Mouse (Mus musculus) forebrain, postnatal 0 days (tissue): ENCODE measurements around the gene Nes. TPM values are rescaled to one million over a fixed set of nuclear protein-coding genes. Genes with fewer than 3 reads are reported as not detected.

Source experiments
- ATAC-seq: fragments of 200-750 bp; cut with Nextera tagmentation; 2 replicates; pipeline ENCODE4 v1.8.0; 2017; ENCODE audit warnings: mild to moderate bottlenecking, moderate library complexity
- DNase-seq: peaks from one replicate; pipeline ENCODE4 v3.0.0-alpha.2; 2015
- H3K27ac ChIP-seq: fragments of 300-500 bp; sonication (generic); 2 replicates; pipeline ENCODE4 v1.5.1; 2014; ENCODE audit warnings: low read depth, mild to moderate bottlenecking, antibody characterized with exemption, low read length, moderate library complexity, mixed read lengths
- H3K27me3 ChIP-seq: fragments of 300-500 bp; sonication (generic); 2 replicates; pipeline ENCODE4 v1.6.1; 2014; ENCODE audit warnings: mild to moderate bottlenecking, low read length, mixed read lengths; ENCODE audit not compliant: insufficient read depth
- H3K36me3 ChIP-seq: fragments of 300-500 bp; sonication (generic); 2 replicates; pipeline ENCODE4 v1.6.1; 2014; ENCODE audit warnings: mild to moderate bottlenecking, moderate library complexity; ENCODE audit not compliant: insufficient read depth
- H3K4me1 ChIP-seq: fragments of 300-500 bp; sonication (generic); 2 replicates; pipeline ENCODE4 v1.6.1; 2014; ENCODE audit warnings: antibody characterized with exemption; ENCODE audit not compliant: insufficient read depth
- H3K4me2 ChIP-seq: fragments of 300-500 bp; sonication (generic); 2 replicates; pipeline ENCODE4 v1.6.1; 2014; ENCODE audit warnings: low read depth, mild to moderate bottlenecking, moderate library complexity
- H3K4me3 ChIP-seq: fragments of 300-500 bp; sonication (generic); 2 replicates; pipeline ENCODE4 v1.5.1; 2014; ENCODE audit warnings: low read depth, low read length, mixed read lengths
- H3K9ac ChIP-seq: fragments of 300-500 bp; sonication (generic); 2 replicates; pipeline ENCODE4 v1.6.1; 2014; ENCODE audit warnings: mild to moderate bottlenecking
- H3K9me3 ChIP-seq: fragments of 300-500 bp; sonication (generic); 2 replicates; pipeline ENCODE4 v1.6.1; 2016; ENCODE audit warnings: low read length
- CTCF ChIP-seq: sonication (generic); IDR thresholded peaks from 2 replicates; pipeline ENCODE4 v1.5.1; 2016; ENCODE audit warnings: antibody characterized with exemption, control low read depth, low read depth
- WGBS: fragments of 180-500 bp; shearing (Covaris S2); extraction: QIAGEN DNeasy Blood & Tissue Kit; methylation state at CpG from one replicate; pipeline ENCODE4 v1.1.7; 2014; 5-methylcytosine and 5-hydroxymethylcytosine counted together
- polyA plus RNA-seq: library from polyadenylated mRNA; unstranded; fragments of >200 nt; fragmentation: Nextera tagmentation; extraction: Ambion mirVana; gene quantifications from 2 replicates; pipeline ENCODE4 v1.2.1, GENCODE M21; 2015
- total RNA-seq: library from RNA; depleted of rRNA; stranded (reverse); fragments of >200 nt; gene quantifications from 2 replicates; pipeline ENCODE4 v1.2.3, GENCODE M21; 2014

The Nes gene
- total and polyA plus RNA-seq, 2 experiments from 2014 or later = 17.9 to 39.2 TPM

GRCm38 (mm10) chr3:87960191-87960585 is 10.7 kb upstream of the Nes start:
- no peak for TF ChIP-seq CTCF
- H3K4me1 ChIP-seq = peaks cover 7% of the 10 kb centered on the region; the same call in 1 of the 2 replicates
- DNase-seq (peak; percentile 58), ATAC-seq (no peak)
- WGBS = 5% methylated on average over 10 of the region's 10 CpGs
- H3K27ac ChIP-seq = peak overlapping the region; percentile 86
- peak overlapping the region; percentile 78 for H3K4me2 ChIP-seq
- H3K36me3 ChIP-seq = no peaks in the 10 kb centered on the region
- peak overlapping the region; percentile 62 for H3K9ac ChIP-seq
- H3K9me3 ChIP-seq = no peaks in the 10 kb centered on the region
- H3K27me3 ChIP-seq = no peaks in the 10 kb centered on the region
- H3K4me3 ChIP-seq = peak overlapping the region; percentile 46

DNA sequence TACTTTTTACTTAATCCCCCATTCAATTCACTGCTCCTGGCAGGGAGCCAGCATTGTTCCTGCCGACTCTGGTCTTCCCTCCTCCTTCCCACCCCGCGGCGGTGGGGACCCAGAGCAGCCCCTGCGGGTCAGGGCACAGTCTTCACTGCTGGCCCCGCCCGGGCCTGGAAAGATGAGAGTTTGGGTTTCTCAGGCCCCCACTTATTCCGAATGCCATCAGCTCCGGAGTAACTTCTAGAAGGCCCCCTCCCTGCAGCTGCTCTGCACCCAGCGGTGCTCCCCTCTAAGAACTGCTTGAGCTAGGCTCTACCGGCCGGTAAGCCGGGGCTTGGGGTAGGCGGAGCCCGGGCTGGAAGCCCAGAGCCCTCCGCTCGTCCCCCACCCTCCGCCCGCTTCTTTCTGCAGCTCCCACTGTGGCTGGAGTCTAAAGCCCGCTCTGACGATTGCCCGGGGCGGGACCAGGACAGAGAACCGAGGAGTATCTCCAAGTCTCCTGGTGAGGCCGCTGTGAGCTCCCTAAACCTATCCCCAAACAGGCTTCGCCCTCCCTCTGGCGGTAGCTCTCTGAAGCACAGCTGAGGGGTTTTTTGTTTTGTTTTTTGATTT is 10.2 kb upstream of the Nes start:
- TF ChIP-seq CTCF = peak; percentile 94
- Histone ChIP-seq H3K4me1 (peaks cover 7% of the 10 kb centered on the region; the same call in 1 of the 2 replicates), H3K27ac (peak overlapping the region; percentile 86), H3K9ac (peak overlapping the region; percentile 62), H3K36me3 (no peaks in the 10 kb centered on the region), H3K27me3 (no peaks in the 10 kb centered on the region), H3K9me3 (no peaks in the 10 kb centered on the region), H3K4me3 (peak overlapping the region; percentile 46), H3K4me2 (peak overlapping the region; percentile 78)
- WGBS = 3% methylated on average over 27 of the region's 27 CpGs
- peak; percentile 95 for DNase-seq
- peak; percentile 100 for ATAC-seq

DNA sequence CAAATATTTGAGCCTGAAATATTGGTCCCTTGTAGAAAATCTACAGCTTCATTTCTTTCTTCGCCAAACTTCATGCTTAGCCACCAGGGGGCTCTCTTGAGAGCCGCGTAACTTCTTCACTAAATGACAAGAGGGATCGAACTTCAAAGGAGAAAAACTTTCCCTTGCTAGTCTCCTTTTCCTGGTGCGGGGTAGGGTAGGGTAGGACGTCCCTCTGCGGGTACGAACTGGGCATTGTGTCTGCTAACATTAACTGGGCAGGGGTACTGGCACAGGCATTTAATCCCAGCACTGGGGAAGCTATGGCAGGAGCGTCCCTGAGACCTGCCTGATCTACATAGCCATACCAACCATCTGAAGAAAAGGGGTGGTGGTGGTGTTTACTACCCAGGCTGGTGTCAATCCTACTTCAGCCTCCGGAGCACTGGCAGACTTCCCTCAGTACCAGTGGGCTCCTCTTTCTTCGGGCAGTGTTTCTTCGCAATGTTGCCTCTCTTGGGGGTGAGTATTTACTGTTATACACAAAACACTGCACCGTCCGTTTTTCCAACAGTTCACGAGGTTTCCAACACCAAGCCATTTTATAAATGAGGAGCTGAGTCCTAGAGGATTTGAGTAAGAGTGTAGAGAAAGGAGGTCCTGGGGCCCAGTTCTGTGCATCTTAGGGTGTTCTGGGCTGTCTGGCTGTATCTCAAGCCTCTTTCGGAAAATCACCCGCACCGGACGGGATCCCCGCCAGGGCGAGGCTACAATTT is 517 bp upstream of the Nes start:
- Histone ChIP-seq H3K27me3 (0 out of 2 replicates have a peak, but pooled peaks cover 5% of the 10 kb centered on the region), H3K27ac (no peak overlapping the region), H3K9me3 (no peaks in the 10 kb centered on the region), H3K4me1 (0 out of 2 replicates have a peak, but pooled peaks cover 5% of the 10 kb centered on the region), H3K4me2 (peak overlapping the region; percentile 91), H3K4me3 (peak overlapping the region; percentile 51), H3K9ac (peak overlapping the region; percentile 47; the same call in 1 of the 2 replicates), H3K36me3 (no peaks in the 10 kb centered on the region)
- 1% methylated on average over 21 of the region's 21 CpGs for WGBS
- no peak for ATAC-seq
- DNase-seq = peak; percentile 86
- peak; percentile 81 for TF ChIP-seq CTCF

- Histone ChIP-seq H3K27ac (no peak overlapping the region), H3K36me3 (no peaks in the 10 kb centered on the region), H3K9me3 (no peaks in the 10 kb centered on the region), H3K27me3 (0 out of 2 replicates have a peak, but pooled peaks cover 5% of the 10 kb centered on the region), H3K4me1 (0 out of 2 replicates have a peak, but pooled peaks cover 5% of the 10 kb centered on the region), H3K9ac (peak overlapping the region; percentile 47), H3K4me3 (peak overlapping the region; percentile 51), H3K4me2 (peak overlapping the region; percentile 91)
- 1% methylated on average over 59 of the region's 60 CpGs for WGBS
- no peak for TF ChIP-seq CTCF
- ATAC-seq = peak; percentile 21; the same call in 1 of the 2 replicates
- DNase-seq = no peak
These were observed 768 bp downstream of the Nes start for GRCm38 (mm10) chr3:87971489-87972202.

- no peak for TF ChIP-seq CTCF
These were observed 1.4 kb downstream of the Nes start for GRCm38 (mm10) chr3:87972203-87972664.

GRCm38 (mm10) chr3:87972776-87973175 is 1.9 kb downstream of the Nes start:
- no peaks in the 10 kb centered on the region for H3K9me3 ChIP-seq

More at GRCm38 (mm10) chr3:87972203-87972664, 1.4 kb downstream of the Nes start:
- Histone ChIP-seq H3K27me3 (0 out of 2 replicates have a peak, but pooled peaks cover 5% of the 10 kb centered on the region), H3K9me3 (no peaks in the 10 kb centered on the region), H3K4me2 (peak overlapping the region; percentile 91), H3K27ac (no peak overlapping the region), H3K36me3 (no peaks in the 10 kb centered on the region), H3K9ac (peak overlapping the region; percentile 47; the same call in 1 of the 2 replicates), H3K4me3 (peak overlapping the region; percentile 51), H3K4me1 (0 out of 2 replicates have a peak, but pooled peaks cover 5% of the 10 kb centered on the region)
- ATAC-seq = peak; percentile 18; the same call in 1 of the 2 replicates
- no peak for DNase-seq
- WGBS = 11% methylated on average over 8 of the region's 8 CpGs

More at GRCm38 (mm10) chr3:87972776-87973175, 1.9 kb downstream of the Nes start:
- Histone ChIP-seq H3K36me3 (no peaks in the 10 kb centered on the region), H3K4me3 (peak overlapping the region; percentile 51), H3K4me2 (peak overlapping the region; percentile 91), H3K4me1 (0 out of 2 replicates have a peak, but pooled peaks cover 5% of the 10 kb centered on the region), H3K9ac (0 out of 2 replicates have a peak overlapping the region, but pooled peaks have one; percentile 47), H3K27ac (no peak overlapping the region), H3K27me3 (0 out of 2 replicates have a peak, but pooled peaks cover 5% of the 10 kb centered on the region)
- DNase-seq (no peak), ATAC-seq (no peak)
- no peak for TF ChIP-seq CTCF
- WGBS = 9% methylated on average over 5 of the region's 5 CpGs
